Mouse (Mus musculus) MEL (cell line): ENCODE measurements around the gene Maml2. TPM values are rescaled to one million over a fixed set of nuclear protein-coding genes. Genes with fewer than 3 reads are reported as not detected.

ENCODE experiments used
- DNase-seq: peaks from one replicate; pipeline ENCODE4 v3.0.0; 2011; ENCODE audit warnings: low read depth, low spot score
- H3K27ac ChIP-seq: 2 replicates; pipeline ENCODE4 v1.5.1; 2012; ENCODE audit warnings: low read depth, mild to moderate bottlenecking, control low read depth, low read length, moderate library complexity; ENCODE audit not compliant: control insufficient read depth
- H3K27me3 ChIP-seq, 2 experiments: fragments of 150-350 bp in 1 of 2; sonication (generic) in 1 of 2; 2 replicates each; pipeline ENCODE4 v1.6.1; 2012; ENCODE audit warnings: low read length in 2 of 2, mild to moderate bottlenecking in 2 of 2, improper control_type of control experiment in 1 of 2, moderate library complexity in 1 of 2; ENCODE audit not compliant: insufficient read depth in 2 of 2, control insufficient read depth in 1 of 2
- H3K36me3 ChIP-seq, 2 experiments: 2 replicates each; pipeline ENCODE4 v1.6.1; 2012 to 2014; ENCODE audit warnings: low read length in 2 of 2, improper control_type of control experiment in 1 of 2, inconsistent platforms in 1 of 2, mild to moderate bottlenecking in 1 of 2; ENCODE audit not compliant: insufficient read depth in 2 of 2, control insufficient read depth in 1 of 2
- H3K4me1 ChIP-seq, 2 experiments: fragments of 150-350 bp in 1 of 2; sonication (generic) in 1 of 2; 2 replicates each; pipeline ENCODE4 v1.6.1; 2012; ENCODE audit warnings: low read length in 2 of 2, improper control_type of control experiment in 1 of 2, mild to moderate bottlenecking in 1 of 2; ENCODE audit not compliant: insufficient read depth in 2 of 2, control insufficient read depth in 1 of 2
- H3K4me3 ChIP-seq, 2 experiments: fragments of 150-350 bp in 1 of 2; sonication (generic) in 1 of 2; 2 replicates each; pipeline ENCODE4 v1.5.1; 2012; ENCODE audit warnings: low read depth in 2 of 2, low read length in 2 of 2, mild to moderate bottlenecking in 2 of 2, moderate library complexity in 2 of 2, control low read depth in 1 of 2, improper control_type of control experiment in 1 of 2; ENCODE audit not compliant: control insufficient read depth in 1 of 2, insufficient read depth in 1 of 2
- H3K79me2 ChIP-seq: 2 replicates; pipeline ENCODE4 v1.6.1; 2012; ENCODE audit warnings: mild to moderate bottlenecking, low read length, moderate library complexity; ENCODE audit not compliant: control insufficient read depth, poor library complexity, insufficient read depth
- H3K9ac ChIP-seq: 2 replicates; pipeline ENCODE4 v1.6.1; 2012; ENCODE audit warnings: low read depth, mild to moderate bottlenecking, control low read depth, low read length, moderate library complexity; ENCODE audit not compliant: control insufficient read depth, poor library complexity, severe bottlenecking
- H3K9me3 ChIP-seq: fragments of 150-350 bp; sonication (generic); replicated peaks from 2 replicates; pipeline ENCODE4 v1.6.1; 2012; ENCODE audit warnings: mild to moderate bottlenecking, low read length, improper control_type of control experiment, moderate library complexity; ENCODE audit not compliant: insufficient read depth
- CHD1 ChIP-seq: IDR thresholded peaks from 2 replicates; pipeline ENCODE4 v1.6.1; 2012; ENCODE audit warnings: low read depth, mild to moderate bottlenecking, inconsistent platforms, low read length, improper control_type of control experiment
- CTCF ChIP-seq, 3 experiments: IDR thresholded peaks in 2 of 3; conservative IDR thresholded peaks in 1 of 3; 2 replicates each; pipeline ENCODE4 v1.5.1; 2011 to 2012; ENCODE audit warnings: low read length in 3 of 3, low read depth in 2 of 3, mild to moderate bottlenecking in 2 of 3, improper control_type of control experiment in 1 of 3, inconsistent platforms in 1 of 3, mixed read lengths in 1 of 3, moderate library complexity in 1 of 3; ENCODE audit not compliant: control insufficient read depth in 1 of 3, insufficient read depth in 1 of 3, poor library complexity in 1 of 3, severe bottlenecking in 1 of 3
- GABPA ChIP-seq: IDR thresholded peaks from 2 replicates; pipeline ENCODE4 v1.6.1; 2012; ENCODE audit warnings: low read depth, mild to moderate bottlenecking, inconsistent platforms, low read length, improper control_type of control experiment, moderate library complexity
- GATA1 ChIP-seq: IDR thresholded peaks from 2 replicates; pipeline ENCODE4 v1.6.1; 2011; ENCODE audit warnings: low read depth, low read length, improper control_type of control experiment
- JUND ChIP-seq: IDR thresholded peaks from 2 replicates; pipeline ENCODE4 v1.6.1; 2011; ENCODE audit warnings: low read depth, mild to moderate bottlenecking, improper control_type of control experiment, low read length
- KAT2A ChIP-seq: conservative IDR thresholded peaks from 2 replicates; pipeline ENCODE4 v1.6.1; 2012; ENCODE audit warnings: low read depth, low read length, improper control_type of control experiment, inconsistent platforms
- MAZ ChIP-seq: IDR thresholded peaks from 2 replicates; pipeline ENCODE4 v1.6.1; 2012; ENCODE audit warnings: low read depth, mild to moderate bottlenecking, inconsistent platforms, low read length, improper control_type of control experiment
- MEF2A ChIP-seq: IDR thresholded peaks from 2 replicates; pipeline ENCODE4 v1.6.1; 2014; ENCODE audit warnings: low read depth, mild to moderate bottlenecking, inconsistent platforms, low read length, improper control_type of control experiment; ENCODE audit not compliant: poor library complexity, insufficient replicate concordance, severe bottlenecking; ENCODE audit errors: extremely low read depth
- MXI1 ChIP-seq: IDR thresholded peaks from 2 replicates; pipeline ENCODE4 v1.6.1; 2011; ENCODE audit warnings: mild to moderate bottlenecking, low read depth, low read length, improper control_type of control experiment
- POLR2A ChIP-seq, 2 experiments: IDR thresholded peaks; 2 replicates each; pipeline ENCODE4 v1.6.1; 2011 to 2012; ENCODE audit warnings: low read length in 2 of 2, mild to moderate bottlenecking in 2 of 2, control low read depth in 1 of 2, improper control_type of control experiment in 1 of 2, low read depth in 1 of 2, moderate library complexity in 1 of 2; ENCODE audit not compliant: control insufficient read depth in 1 of 2, insufficient read depth in 1 of 2, poor library complexity in 1 of 2
- RAD21 ChIP-seq: IDR thresholded peaks from 2 replicates; pipeline ENCODE4 v1.6.1; 2011; ENCODE audit warnings: mild to moderate bottlenecking, low read depth, low read length, improper control_type of control experiment
- SIN3A ChIP-seq: IDR thresholded peaks from 2 replicates; pipeline ENCODE4 v1.6.1; 2012; ENCODE audit warnings: low read length, improper control_type of control experiment, inconsistent platforms
- TBP ChIP-seq: IDR thresholded peaks from 2 replicates; pipeline ENCODE4 v1.8.0; 2011; ENCODE audit warnings: low read depth, low read length, improper control_type of control experiment
- UBTF ChIP-seq: IDR thresholded peaks from 2 replicates; pipeline ENCODE4 v1.6.1; 2012; ENCODE audit warnings: low read depth, mild to moderate bottlenecking, inconsistent platforms, low read length, improper control_type of control experiment, moderate library complexity, borderline replicate concordance; ENCODE audit not compliant: insufficient read depth
- USF1 ChIP-seq: IDR thresholded peaks from 2 replicates; pipeline ENCODE4 v1.6.1; 2014; ENCODE audit warnings: low read depth, mild to moderate bottlenecking, inconsistent platforms, low read length, improper control_type of control experiment, moderate library complexity
- USF2 ChIP-seq, 2 experiments: IDR thresholded peaks; 2 replicates each; pipeline ENCODE4 v1.6.1; 2011 to 2012; ENCODE audit warnings: improper control_type of control experiment in 2 of 2, low read length in 2 of 2, borderline replicate concordance in 1 of 2, inconsistent platforms in 1 of 2, low read depth in 1 of 2, mild to moderate bottlenecking in 1 of 2; ENCODE audit not compliant: insufficient read depth in 1 of 2
- ZKSCAN1 ChIP-seq: IDR thresholded peaks from 2 replicates; pipeline ENCODE4 v1.6.1; 2012; ENCODE audit warnings: low read depth, mild to moderate bottlenecking, inconsistent platforms, low read length, improper control_type of control experiment, moderate library complexity
- ZMIZ1 ChIP-seq: IDR thresholded peaks from 2 replicates; pipeline ENCODE4 v1.6.1; 2012; ENCODE audit warnings: low read depth, mild to moderate bottlenecking, inconsistent platforms, low read length, improper control_type of control experiment, moderate library complexity
- ZNF384 ChIP-seq: IDR thresholded peaks from 2 replicates; pipeline ENCODE4 v1.6.1; 2012; ENCODE audit warnings: low read depth, mild to moderate bottlenecking, inconsistent platforms, low read length, improper control_type of control experiment
- polyA plus RNA-seq, 2 experiments: library from polyadenylated mRNA; stranded (reverse) in 1 of 2; unstranded in 1 of 2; fragments of >175 nt in 1 of 2; fragments of >200 nt in 1 of 2; gene quantifications; 2 replicates each; pipeline versions ENCODE4 v1.2.1 to v1.2.4; 2012; ENCODE audit warnings: low replicate concordance in 2 of 2, low read depth in 1 of 2; ENCODE audit not compliant: insufficient read length in 2 of 2, insufficient read depth in 1 of 2, missing spikeins in 1 of 2
- total RNA-seq: library from RNA; depleted of rRNA; stranded (reverse); fragments of 300-350 nt; gene quantifications from 2 replicates; pipeline ENCODE4 v1.2.3, GENCODE M21; 2012

Maml2 gene
- total and polyA plus RNA-seq, 3 experiments, result 0.08 to 0.47 TPM; not detected in 1

- Histone ChIP-seq H3K4me3 (no peak overlapping the region), H3K4me1 (no peaks in the 10 kb centered on the region), H3K9me3 (no peaks in the 10 kb centered on the region), H3K27me3 (no peaks in the 10 kb centered on the region), H3K79me2 (no peaks in the 10 kb centered on the region), H3K9ac (no peak overlapping the region), H3K27ac (no peak overlapping the region), H3K36me3 (no peaks in the 10 kb centered on the region)
- DNase-seq, result no peak
- TF ChIP-seq MAZ (no peak), POLR2A (IDR thresholded peaks at IDR 0.05; ENCODE audit: control insufficient read depth in 1 of 2, insufficient read depth in 1 of 2, low read depth in 1 of 2, low read length in 2 of 2, poor library complexity in 1 of 2) (no peak)
Observed at GRCm38 (mm10) chr9:13468778-13469177, 171.0 kb downstream of the Maml2 start.

GRCm38 (mm10) chr9:13470013-13470412 lies 172.3 kb downstream of the Maml2 start:
- Histone ChIP-seq H3K4me1 (no peaks in the 10 kb centered on the region), H3K27me3 (no peaks in the 10 kb centered on the region), H3K27ac (no peak overlapping the region), H3K9ac (no peak overlapping the region), H3K36me3 (no peaks in the 10 kb centered on the region), H3K4me3 (no peak overlapping the region), H3K9me3 (no peaks in the 10 kb centered on the region), H3K79me2 (no peaks in the 10 kb centered on the region)
- no peak for TF ChIP-seq ZMIZ1
- TF ChIP-seq POLR2A (IDR thresholded peaks at IDR 0.05; ENCODE audit: control insufficient read depth in 1 of 2, insufficient read depth in 1 of 2, low read depth in 1 of 2, low read length in 2 of 2, poor library complexity in 1 of 2), result no peak
- TF ChIP-seq RAD21, result no peak
- no peak for TF ChIP-seq ZNF384
- TF ChIP-seq GATA1, result no peak
- no peak for TF ChIP-seq SIN3A
- TF ChIP-seq MXI1, result no peak
- TF ChIP-seq TBP, result no peak
- TF ChIP-seq CTCF (IDR thresholded peaks at IDR 0.05 in 2 of 3, conservative IDR thresholded peaks at IDR 0.05 in 1 of 3; ENCODE audit: control insufficient read depth in 1 of 3, insufficient read depth in 1 of 3, low read depth in 2 of 3, low read length in 3 of 3, poor library complexity in 1 of 3, severe bottlenecking in 1 of 3), result no peak
- no peak for TF ChIP-seq MEF2A
- no peak for TF ChIP-seq USF1
- TF ChIP-seq JUND, result no peak
- TF ChIP-seq GABPA, result no peak
- no peak for TF ChIP-seq UBTF
- no peak for TF ChIP-seq CHD1
- no peak for TF ChIP-seq USF2 (IDR thresholded peaks at IDR 0.05; ENCODE audit: borderline replicate concordance in 1 of 2, insufficient read depth in 1 of 2, low read depth in 1 of 2, low read length in 2 of 2)
- TF ChIP-seq KAT2A, result no peak
- no peak for TF ChIP-seq ZKSCAN1
- no peak for DNase-seq
